Mouse (Mus musculus) cortical plate, adult 2 months (tissue): ENCODE results near the gene Emp2.

Experiments
- CTCF ChIP-seq: fragments of 200-500 bp; IDR thresholded peaks from 2 replicates; pipeline ENCODE4 v1.5.1; 2011; ENCODE audit warnings: mild to moderate bottlenecking, control low read depth, low read length; ENCODE audit not compliant: insufficient read depth; ENCODE audit errors: extremely low read depth
- POLR2A ChIP-seq: fragments of 200-500 bp; IDR thresholded peaks from 2 replicates; pipeline ENCODE4 v1.6.1; 2011; ENCODE audit warnings: mild to moderate bottlenecking, low read length, control low read depth; ENCODE audit not compliant: insufficient read depth; ENCODE audit errors: extremely low read depth

- TF ChIP-seq CTCF, result no peak
- no peak for TF ChIP-seq POLR2A
Observed at GRCm38 (mm10) chr16:10300231-10301186, 13.3 kb downstream of the Emp2 start.
